Mouse (Mus musculus): ENCODE measurements around the gene Ubxn4. TPM values are rescaled to one million over a fixed set of nuclear protein-coding genes. Genes with fewer than 3 reads are reported as not detected.
A peak's percentile ranks its signal among the peaks of the same experiment; 100 is the strongest.

The Ubxn4 gene
- 46.7 and 53.8 TPM in 2 replicates for polyA plus RNA-seq (2015; fragmentation: Nextera tagmentation; extraction: Ambion mirVana)

- H3K4me1 ChIP-seq (ENCODE audit: control insufficient read depth, insufficient read depth, low read length) = peaks cover 7% of the 10 kb centered on the region
- peak within 1 kb of the TSS; percentile 94 for H3K9ac ChIP-seq (ENCODE audit: low read length)
- no peaks in the 10 kb centered on the region for H3K27me3 ChIP-seq (ENCODE audit: control insufficient read depth, insufficient read depth, low read length)
- H3K4me2 ChIP-seq (ENCODE audit: low read depth, low read length) = peak within 1 kb of the TSS; percentile 93
- 12% methylated on average over 10 of the region's 10 CpGs for WGBS
- peak; percentile 4; the same call in 1 of the 2 replicates for ATAC-seq (replicated peaks; ENCODE audit: extremely low read depth, insufficient read depth, low FRiP score)
- no peaks in the 10 kb centered on the region for H3K36me3 ChIP-seq (ENCODE audit: control insufficient read depth, insufficient read depth)
- peak within 1 kb of the TSS; percentile 87 for H3K27ac ChIP-seq (ENCODE audit: low read length)
- H3K9me3 ChIP-seq (replicated peaks; ENCODE audit: control insufficient read depth, low read length) = no peaks in the 10 kb centered on the region
- H3K4me3 ChIP-seq (ENCODE audit: low read length) = peak within 1 kb of the TSS; percentile 85
These were observed at the start of gene Ubxn4 for GRCm38 (mm10) chr1:128243627-128243995. Gene Ubxn4 (plus strand): TSS chr1:128243964.

- 70% methylated on average over 2 of the region's 2 CpGs for whole genome bisulfite sequencing
- no peaks in the 10 kb centered on the region for H3K9me3 ChIP-seq (replicated peaks; ENCODE audit: control insufficient read depth, low read length)
- H3K4me3 ChIP-seq (ENCODE audit: low read length) = no peak overlapping the region
- ATAC-seq (replicated peaks; ENCODE audit: extremely low read depth, insufficient read depth, low FRiP score) = no peak
- H3K4me2 ChIP-seq (ENCODE audit: low read depth, low read length) = no peak overlapping the region
- no peaks in the 10 kb centered on the region for H3K27me3 ChIP-seq (ENCODE audit: control insufficient read depth, insufficient read depth, low read length)
- peaks cover 26% of the 10 kb centered on the region for H3K36me3 ChIP-seq (ENCODE audit: control insufficient read depth, insufficient read depth)
- H3K9ac ChIP-seq (ENCODE audit: low read length) = no peak overlapping the region
- H3K4me1 ChIP-seq (ENCODE audit: control insufficient read depth, insufficient read depth, low read length) = peaks cover 7% of the 10 kb centered on the region
- no peak overlapping the region for H3K27ac ChIP-seq (ENCODE audit: low read length)
These were observed 49.8 kb upstream of the Ubxn4 start for GRCm38 (mm10) chr1:128194011-128194410.

GRCm38 (mm10) chr1:128197353-128197752 lies 46.4 kb upstream of the Ubxn4 start:
- no peak overlapping the region for H3K4me2 ChIP-seq (ENCODE audit: low read depth, low read length)
- no peak overlapping the region for H3K4me3 ChIP-seq (ENCODE audit: low read length)
- no peak overlapping the region for H3K9ac ChIP-seq (ENCODE audit: low read length)
- H3K27me3 ChIP-seq (ENCODE audit: control insufficient read depth, insufficient read depth, low read length) = no peaks in the 10 kb centered on the region
- ATAC-seq (replicated peaks; ENCODE audit: extremely low read depth, insufficient read depth, low FRiP score) = no peak
- 96% methylated on average over 1 of the region's 1 CpGs for WGBS
- peaks cover 29% of the 10 kb centered on the region for H3K36me3 ChIP-seq (ENCODE audit: control insufficient read depth, insufficient read depth)
- H3K9me3 ChIP-seq (replicated peaks; ENCODE audit: control insufficient read depth, low read length) = no peaks in the 10 kb centered on the region
- peaks cover 7% of the 10 kb centered on the region for H3K4me1 ChIP-seq (ENCODE audit: control insufficient read depth, insufficient read depth, low read length)
- no peak overlapping the region for H3K27ac ChIP-seq (ENCODE audit: low read length)

GRCm38 (mm10) chr1:128213261-128213660 lies 30.5 kb upstream of the Ubxn4 start:
- WGBS = 42% methylated on average over 5 of the region's 5 CpGs
- Histone ChIP-seq H3K9me3 (replicated peaks; ENCODE audit: control insufficient read depth, low read length) (no peaks in the 10 kb centered on the region), H3K4me3 (ENCODE audit: low read length) (no peak overlapping the region), H3K27ac (ENCODE audit: low read length) (no peak overlapping the region), H3K4me1 (ENCODE audit: control insufficient read depth, insufficient read depth, low read length) (0 out of 2 replicates have a peak, but pooled peaks cover 2% of the 10 kb centered on the region), H3K36me3 (ENCODE audit: control insufficient read depth, insufficient read depth) (peaks cover 18% of the 10 kb centered on the region), H3K4me2 (ENCODE audit: low read depth, low read length) (no peak overlapping the region), H3K27me3 (ENCODE audit: control insufficient read depth, insufficient read depth, low read length) (no peaks in the 10 kb centered on the region), H3K9ac (ENCODE audit: low read length) (no peak overlapping the region)
- peak; percentile 58; the same call in 1 of the 2 replicates for ATAC-seq (replicated peaks; ENCODE audit: extremely low read depth, insufficient read depth, low FRiP score)

GRCm38 (mm10) chr1:128221886-128222285 lies 21.9 kb upstream of the Ubxn4 start:
- H3K4me1 ChIP-seq (ENCODE audit: control insufficient read depth, insufficient read depth, low read length) = no peaks in the 10 kb centered on the region
- 91% methylated on average over 2 of the region's 2 CpGs for WGBS
- ATAC-seq (replicated peaks; ENCODE audit: extremely low read depth, insufficient read depth, low FRiP score) = no peak
- no peak overlapping the region for H3K27ac ChIP-seq (ENCODE audit: low read length)
- no peaks in the 10 kb centered on the region for H3K9me3 ChIP-seq (replicated peaks; ENCODE audit: control insufficient read depth, low read length)
- no peak overlapping the region for H3K4me3 ChIP-seq (ENCODE audit: low read length)
- no peaks in the 10 kb centered on the region for H3K27me3 ChIP-seq (ENCODE audit: control insufficient read depth, insufficient read depth, low read length)
- peaks cover 14% of the 10 kb centered on the region; the same call in 1 of the 2 replicates for H3K36me3 ChIP-seq (ENCODE audit: control insufficient read depth, insufficient read depth)
- no peak overlapping the region for H3K9ac ChIP-seq (ENCODE audit: low read length)
- no peak overlapping the region for H3K4me2 ChIP-seq (ENCODE audit: low read depth, low read length)

- no peak for ATAC-seq (replicated peaks; ENCODE audit: extremely low read depth, insufficient read depth, low FRiP score)
- Histone ChIP-seq H3K4me1 (ENCODE audit: control insufficient read depth, insufficient read depth, low read length) (no peaks in the 10 kb centered on the region), H3K4me2 (ENCODE audit: low read depth, low read length) (no peak overlapping the region), H3K9ac (ENCODE audit: low read length) (no peak overlapping the region), H3K36me3 (ENCODE audit: control insufficient read depth, insufficient read depth) (peaks cover 12% of the 10 kb centered on the region; the same call in 1 of the 2 replicates), H3K27ac (ENCODE audit: low read length) (no peak overlapping the region), H3K4me3 (ENCODE audit: low read length) (no peak overlapping the region), H3K27me3 (ENCODE audit: control insufficient read depth, insufficient read depth, low read length) (no peaks in the 10 kb centered on the region), H3K9me3 (replicated peaks; ENCODE audit: control insufficient read depth, low read length) (no peaks in the 10 kb centered on the region)
- WGBS = 63% methylated on average over 1 of the region's 1 CpGs
These were observed 20.5 kb upstream of the Ubxn4 start for GRCm38 (mm10) chr1:128223304-128223703.

- H3K4me2 ChIP-seq (ENCODE audit: low read depth, low read length) = no peak overlapping the region
- no peaks in the 10 kb centered on the region for H3K4me1 ChIP-seq (ENCODE audit: control insufficient read depth, insufficient read depth, low read length)
- no peak overlapping the region for H3K27ac ChIP-seq (ENCODE audit: low read length)
- ATAC-seq (replicated peaks; ENCODE audit: extremely low read depth, insufficient read depth, low FRiP score) = no peak
- H3K36me3 ChIP-seq (ENCODE audit: control insufficient read depth, insufficient read depth) = peaks cover 55% of the 10 kb centered on the region
- H3K9ac ChIP-seq (ENCODE audit: low read length) = no peak overlapping the region
- no peak overlapping the region for H3K4me3 ChIP-seq (ENCODE audit: low read length)
- no peaks in the 10 kb centered on the region for H3K27me3 ChIP-seq (ENCODE audit: control insufficient read depth, insufficient read depth, low read length)
- 97% methylated on average over 4 of the region's 4 CpGs for WGBS
- no peaks in the 10 kb centered on the region for H3K9me3 ChIP-seq (replicated peaks; ENCODE audit: control insufficient read depth, low read length)
These were observed 8.6 kb upstream of the Ubxn4 start for GRCm38 (mm10) chr1:128235181-128235580.

- peak; percentile 98 for ATAC-seq (replicated peaks; ENCODE audit: extremely low read depth, insufficient read depth, low FRiP score)
- Histone ChIP-seq H3K4me3 (ENCODE audit: low read length) (peak overlapping the region; percentile 85), H3K27ac (ENCODE audit: low read length) (peak overlapping the region; percentile 87), H3K27me3 (ENCODE audit: control insufficient read depth, insufficient read depth, low read length) (no peaks in the 10 kb centered on the region), H3K9ac (ENCODE audit: low read length) (peak overlapping the region; percentile 94), H3K4me2 (ENCODE audit: low read depth, low read length) (peak overlapping the region; percentile 93), H3K4me1 (ENCODE audit: control insufficient read depth, insufficient read depth, low read length) (peaks cover 7% of the 10 kb centered on the region), H3K9me3 (replicated peaks; ENCODE audit: control insufficient read depth, low read length) (no peaks in the 10 kb centered on the region), H3K36me3 (ENCODE audit: control insufficient read depth, insufficient read depth) (no peaks in the 10 kb centered on the region)
- WGBS = under 1% methylated on average over 71 of the region's 71 CpGs
These were observed 397 bp downstream of the Ubxn4 start for GRCm38 (mm10) chr1:128243996-128244726.

GRCm38 (mm10) chr1:128244727-128245355 lies 1.1 kb downstream of the Ubxn4 start:
- H3K4me3 ChIP-seq (ENCODE audit: low read length) = peak overlapping the region; percentile 85
- no peaks in the 10 kb centered on the region for H3K36me3 ChIP-seq (ENCODE audit: control insufficient read depth, insufficient read depth)
- H3K9me3 ChIP-seq (replicated peaks; ENCODE audit: control insufficient read depth, low read length) = no peaks in the 10 kb centered on the region
- under 1% methylated on average over 19 of the region's 19 CpGs for WGBS
- peak; percentile 29 for ATAC-seq (replicated peaks; ENCODE audit: extremely low read depth, insufficient read depth, low FRiP score)
- peak overlapping the region; percentile 94 for H3K9ac ChIP-seq (ENCODE audit: low read length)
- peak overlapping the region; percentile 87 for H3K27ac ChIP-seq (ENCODE audit: low read length)
- H3K27me3 ChIP-seq (ENCODE audit: control insufficient read depth, insufficient read depth, low read length) = no peaks in the 10 kb centered on the region
- peak overlapping the region; percentile 93 for H3K4me2 ChIP-seq (ENCODE audit: low read depth, low read length)
- H3K4me1 ChIP-seq (ENCODE audit: control insufficient read depth, insufficient read depth, low read length) = peaks cover 7% of the 10 kb centered on the region
